Mouse (Mus musculus): ENCODE results near the gene 4930539E08Rik.

GRCm38 (mm10) chr17:28858205-28858604 lies 56.9 kb downstream of the 4930539E08Rik start, which contains the start of gene Pnpla1:
- TF ChIP-seq CTCF (IDR thresholded peaks at IDR 0.05; ENCODE audit: low read depth) (no peak), EP300 (IDR thresholded peaks at IDR 0.05; ENCODE audit: low read depth) (no peak)

Data from liver, postnatal 0 days (tissue).